Mouse (Mus musculus) ES-Bruce4 (cell line): ENCODE measurements around the gene Tmem184b.

Experiments used
- EP300 ChIP-seq: IDR thresholded peaks from 2 replicates; pipeline ENCODE4 v1.6.1; 2011; ENCODE audit warnings: low read depth, low read length; ENCODE audit not compliant: insufficient read depth
- POLR2A ChIP-seq: IDR thresholded peaks from one replicate; pipeline ENCODE4 v1.8.1; 2011; ENCODE audit warnings: low read length; ENCODE audit not compliant: insufficient read depth

DNA sequence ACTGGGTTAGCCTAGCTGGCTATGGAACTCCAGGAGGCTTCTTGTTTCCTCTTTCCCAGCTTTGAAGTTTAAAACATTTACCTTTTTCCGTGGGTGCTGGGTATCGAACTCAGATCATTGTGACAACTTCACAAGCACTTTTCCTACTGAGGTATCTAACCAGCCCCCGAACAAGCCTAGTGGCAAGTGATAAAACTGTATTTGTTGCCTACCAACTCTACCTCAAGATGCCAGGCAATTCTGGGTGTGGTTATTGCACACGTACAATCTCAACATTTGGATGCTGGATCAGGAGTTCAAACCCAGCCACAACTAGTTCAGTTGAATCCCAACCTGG is 74.5 kb downstream of the Tmem184b start:
- TF ChIP-seq POLR2A (no peak), EP300 (no peak)
